Mouse (Mus musculus) midbrain, embryonic 11.5 days (tissue): ENCODE data around the gene Ubxn7. TPM values are rescaled to one million over a fixed set of nuclear protein-coding genes. Genes with fewer than 3 reads are reported as not detected.

Experiments
- ATAC-seq: fragments of 200-750 bp; cut with Nextera tagmentation; 2 replicates; pipeline ENCODE4 v1.8.0; 2017; ENCODE audit warnings: moderate TSS enrichment, moderate library complexity; ENCODE audit not compliant: low FRiP score
- DNase-seq: peaks from one replicate; pipeline ENCODE4 v3.0.0; 2015; ENCODE audit warnings: low spot score; ENCODE audit errors: missing footprints
- H3K27ac ChIP-seq: fragments of 300-500 bp; sonication (generic); 2 replicates; pipeline ENCODE4 v1.5.1; 2014; ENCODE audit warnings: low read depth, low read length
- H3K27me3 ChIP-seq: fragments of 300-500 bp; sonication (generic); 2 replicates; pipeline ENCODE4 v1.6.1; 2014; ENCODE audit warnings: mild to moderate bottlenecking, low read length, moderate library complexity, mixed read lengths; ENCODE audit not compliant: control insufficient read depth, insufficient read depth
- H3K36me3 ChIP-seq: fragments of 300-500 bp; sonication (generic); 2 replicates; pipeline ENCODE4 v1.6.1; 2014; ENCODE audit warnings: mild to moderate bottlenecking, low read length, moderate library complexity, mixed read lengths; ENCODE audit not compliant: control insufficient read depth, insufficient read depth
- H3K4me1 ChIP-seq: fragments of 300-500 bp; sonication (generic); 2 replicates; pipeline ENCODE4 v1.6.1; 2014; ENCODE audit warnings: low read length; ENCODE audit not compliant: control insufficient read depth, insufficient read depth
- H3K4me2 ChIP-seq: fragments of 300-500 bp; sonication (generic); 2 replicates; pipeline ENCODE4 v1.6.1; 2014; ENCODE audit warnings: mild to moderate bottlenecking, moderate library complexity
- H3K4me3 ChIP-seq: fragments of 300-500 bp; sonication (generic); 2 replicates; pipeline ENCODE4 v1.5.1; 2014; ENCODE audit warnings: low read depth, low read length
- H3K9ac ChIP-seq: fragments of 300-500 bp; sonication (generic); 2 replicates; pipeline ENCODE4 v1.6.1; 2014; ENCODE audit warnings: low read length
- H3K9me3 ChIP-seq: fragments of 300-500 bp; sonication (generic); 2 replicates; pipeline ENCODE4 v1.6.1; 2016; ENCODE audit warnings: low read length; ENCODE audit not compliant: control insufficient read depth
- WGBS: fragments of 180-500 bp; shearing (Covaris S2); extraction: QIAGEN DNeasy Blood & Tissue Kit; methylation state at CpG from one replicate; pipeline ENCODE4 v1.1.7; 2014; 5-methylcytosine and 5-hydroxymethylcytosine counted together
- polyA plus RNA-seq: library from polyadenylated mRNA; unstranded; fragments of >200 nt; fragmentation: Nextera tagmentation; extraction: Ambion mirVana; gene quantifications from 2 replicates; pipeline ENCODE4 v1.2.1, GENCODE M21; 2014

The Ubxn7 gene
- polyA plus RNA-seq, 1 experiment from 2014 or later: 28.6 TPM

DNA sequence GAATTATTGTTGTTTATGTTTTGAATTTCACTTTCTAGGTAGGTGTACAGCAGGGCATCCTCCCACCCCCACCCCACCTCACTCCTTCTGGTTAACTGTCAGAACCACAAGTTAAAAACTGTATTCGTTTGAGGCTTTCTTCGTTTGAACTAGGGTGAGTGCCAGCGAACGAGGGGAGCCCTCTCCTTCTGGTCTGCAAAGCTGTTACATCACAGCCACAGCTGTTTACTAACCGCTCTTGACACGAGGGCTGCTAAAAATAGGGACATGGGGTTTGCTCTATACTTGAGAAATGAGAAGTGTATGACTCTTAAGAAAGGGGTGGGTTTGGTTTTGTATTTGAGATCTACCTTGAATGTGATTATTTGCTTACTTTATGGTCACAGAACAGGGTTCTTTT is 102.0 kb downstream of the Ubxn7 start:
- whole genome bisulfite sequencing: 64% methylated on average over 6 of the region's 6 CpGs
- H3K9ac ChIP-seq: no peak overlapping the region
- H3K36me3 ChIP-seq: no peaks in the 10 kb centered on the region
- no peak overlapping the region for H3K27ac ChIP-seq
- H3K4me2 ChIP-seq: no peak overlapping the region
- no peaks in the 10 kb centered on the region for H3K27me3 ChIP-seq
- H3K4me3 ChIP-seq: no peak overlapping the region
- H3K9me3 ChIP-seq: no peaks in the 10 kb centered on the region
- no peak for ATAC-seq
- peaks cover 8% of the 10 kb centered on the region for H3K4me1 ChIP-seq
- no peak for DNase-seq

DNA sequence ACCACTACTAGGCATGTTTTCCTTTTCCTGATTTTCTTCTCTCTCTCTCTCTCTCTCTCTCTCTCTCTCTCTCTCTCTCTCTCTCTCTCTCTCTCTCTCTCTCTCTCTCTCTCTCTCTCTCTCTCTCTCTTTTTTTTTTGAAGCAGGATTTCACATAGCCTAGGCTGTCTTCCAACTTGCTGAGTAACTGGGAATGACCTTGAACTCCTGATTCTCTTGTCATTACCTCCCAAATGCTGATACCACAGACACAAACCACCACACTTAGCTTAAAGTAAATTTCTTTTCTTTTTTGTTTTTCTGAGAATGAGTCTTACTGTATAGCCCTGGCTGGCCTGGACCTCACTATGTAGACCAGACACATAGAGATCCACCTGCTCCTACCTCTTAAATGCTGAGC is 102.6 kb downstream of the Ubxn7 start:
- Histone ChIP-seq H3K9me3 (no peaks in the 10 kb centered on the region), H3K4me3 (no peak overlapping the region), H3K9ac (no peak overlapping the region), H3K4me1 (peaks cover 8% of the 10 kb centered on the region), H3K27me3 (no peaks in the 10 kb centered on the region), H3K27ac (no peak overlapping the region), H3K4me2 (no peak overlapping the region), H3K36me3 (no peaks in the 10 kb centered on the region)
- DNase-seq (no peak), ATAC-seq (no peak)

DNA sequence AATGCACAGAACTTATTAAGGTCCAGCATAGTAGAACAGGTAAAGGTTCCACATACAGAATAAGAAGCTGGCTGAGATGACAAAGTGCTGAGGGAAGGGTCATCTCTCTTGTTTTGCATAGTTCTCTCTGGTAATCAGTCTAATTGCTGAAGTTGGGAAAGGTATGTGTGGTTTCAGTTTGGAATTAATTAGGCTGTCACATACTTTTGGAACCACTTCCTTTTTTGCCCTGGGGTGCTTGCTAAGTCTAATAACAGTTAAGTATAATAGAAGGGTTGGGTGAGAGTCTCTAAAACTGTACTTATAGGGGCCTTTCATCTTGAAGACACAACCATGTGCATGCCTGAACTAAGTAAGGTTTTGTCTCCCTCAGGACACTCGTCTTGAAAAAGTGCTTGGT is 104.6 kb downstream of the Ubxn7 start:
- no peak overlapping the region for H3K4me3 ChIP-seq
- H3K27ac ChIP-seq: no peak overlapping the region
- H3K27me3 ChIP-seq: no peaks in the 10 kb centered on the region
- no peak overlapping the region for H3K4me2 ChIP-seq
- no peaks in the 10 kb centered on the region for H3K36me3 ChIP-seq
- no peak overlapping the region for H3K9ac ChIP-seq
- peaks cover 2% of the 10 kb centered on the region for H3K4me1 ChIP-seq
- no peaks in the 10 kb centered on the region for H3K9me3 ChIP-seq
- WGBS: 79% methylated on average over 1 of the region's 1 CpGs
- ATAC-seq (no peak), DNase-seq (no peak)

DNA sequence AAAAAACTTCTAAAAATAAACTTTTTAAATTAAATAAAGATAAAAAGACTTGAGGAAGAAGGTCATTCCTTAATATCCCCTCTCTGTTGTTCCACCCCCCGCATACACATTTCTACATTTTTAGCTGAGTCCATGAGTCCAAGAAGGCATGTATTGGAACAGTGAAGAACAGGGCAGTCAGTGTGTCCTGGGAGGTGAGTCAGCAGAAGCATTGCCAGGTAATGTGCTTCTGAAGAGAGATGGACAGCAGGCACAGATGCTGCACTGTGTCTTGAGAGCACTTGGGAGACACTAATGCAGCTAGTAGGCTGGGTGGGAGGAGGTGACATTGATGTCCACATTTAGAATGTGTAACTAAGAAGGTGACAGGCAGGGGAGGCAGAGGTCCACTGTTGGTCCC is 105.2 kb downstream of the Ubxn7 start:
- H3K9ac ChIP-seq: no peak overlapping the region
- 98% methylated on average over 1 of the region's 1 CpGs for WGBS
- no peak for DNase-seq
- no peaks in the 10 kb centered on the region for H3K9me3 ChIP-seq
- H3K36me3 ChIP-seq: no peaks in the 10 kb centered on the region
- no peaks in the 10 kb centered on the region for H3K27me3 ChIP-seq
- no peak overlapping the region for H3K27ac ChIP-seq
- H3K4me3 ChIP-seq: no peak overlapping the region
- ATAC-seq: no peak
- H3K4me1 ChIP-seq: no peaks in the 10 kb centered on the region
- no peak overlapping the region for H3K4me2 ChIP-seq

DNA sequence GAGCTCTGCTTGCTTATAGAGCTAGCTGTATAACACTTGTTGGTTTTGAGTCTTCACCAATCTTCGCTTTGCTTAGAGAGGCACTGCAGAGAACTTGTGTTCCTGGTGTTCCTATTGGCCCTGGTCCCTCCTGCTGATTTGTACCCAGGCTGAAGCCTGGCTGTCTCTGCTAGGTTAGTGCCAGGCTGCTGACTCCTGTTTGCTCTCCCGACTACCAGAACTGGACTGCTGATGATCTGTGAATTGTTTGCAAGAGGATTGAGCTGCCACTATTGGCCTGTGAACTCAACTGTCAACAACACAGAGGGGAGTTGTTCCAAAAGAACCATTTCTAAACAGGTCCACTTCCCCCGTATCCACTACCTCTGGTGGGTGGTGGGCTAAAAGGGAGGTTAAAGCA is 109.4 kb downstream of the Ubxn7 start:
- Histone ChIP-seq H3K27me3 (no peaks in the 10 kb centered on the region), H3K4me3 (no peak overlapping the region), H3K36me3 (no peaks in the 10 kb centered on the region), H3K9me3 (no peaks in the 10 kb centered on the region), H3K4me1 (no peaks in the 10 kb centered on the region), H3K27ac (no peak overlapping the region), H3K4me2 (no peak overlapping the region), H3K9ac (no peak overlapping the region)
- 94% methylated on average over 3 of the region's 3 CpGs for WGBS
- no peak for DNase-seq
- no peak for ATAC-seq

Other genes starting within 250 kb of the Ubxn7 start
- 150 and 153 TPM in 2 replicates for gene Pigx, start 232.5 kb upstream of the Ubxn7 start, polyA plus RNA-seq
- 51.7 and 56.5 TPM in 2 replicates for gene Cep19, start 232.5 kb upstream of the Ubxn7 start, polyA plus RNA-seq
- gene Nrros, start 166.7 kb upstream of the Ubxn7 start, polyA plus RNA-seq: 7.4 and 10.3 TPM in 2 replicates
- 0.23 TPM in 1 of 2 replicates, not detected in the other for gene Bex6, start 152.4 kb upstream of the Ubxn7 start, polyA plus RNA-seq
- 22.1 and 22.8 TPM in 2 replicates for gene Fbxo45, start 85.1 kb upstream of the Ubxn7 start, polyA plus RNA-seq
- gene Wdr53, start 85.0 kb upstream of the Ubxn7 start, polyA plus RNA-seq: 16.4 and 19.0 TPM in 2 replicates
- not detected in 2 replicates for gene Smco1, start 60.8 kb upstream of the Ubxn7 start, polyA plus RNA-seq
- gene Rnf168, start 54.8 kb upstream of the Ubxn7 start, polyA plus RNA-seq: 23.9 and 25.0 TPM in 2 replicates
- gene Tm4sf19, start 68.2 kb downstream of the Ubxn7 start, polyA plus RNA-seq: not detected in 2 replicates
- gene Tctex1d2, start 87.4 kb downstream of the Ubxn7 start, polyA plus RNA-seq: 31.1 and 32.7 TPM in 2 replicates
- 41.6 and 42.3 TPM in 2 replicates for gene Pcyt1a, start 98.7 kb downstream of the Ubxn7 start, polyA plus RNA-seq
- 0.26 and 0.36 TPM in 2 replicates for gene Slc51a, start 155.6 kb downstream of the Ubxn7 start, polyA plus RNA-seq
- gene Zdhhc19, start 164.0 kb downstream of the Ubxn7 start, polyA plus RNA-seq: not detected in 2 replicates